Mouse (Mus musculus) stomach, embryonic 15.5 days (tissue): Measurements from ENCODE around the gene Etnk2. TPM values are rescaled to one million over a fixed set of nuclear protein-coding genes. Genes with fewer than 3 reads are reported as not detected.
"Not testable (repeated sequence)": the region's sequence is repeated elsewhere in the genome, so short reads cannot be mapped to it uniquely, and the experiment has no call there.

ENCODE experiments used
- ATAC-seq: fragments of 200-750 bp; cut with Nextera tagmentation; 2 replicates; pipeline ENCODE4 v1.8.0; 2017; ENCODE audit warnings: low read depth, moderate number of reproducible peaks, moderate TSS enrichment; ENCODE audit not compliant: insufficient read depth, low FRiP score
- H3K27ac ChIP-seq: fragments of 300-500 bp; sonication (generic); 2 replicates; pipeline ENCODE4 v1.5.1; 2015; ENCODE audit warnings: mild to moderate bottlenecking, inconsistent platforms
- H3K27me3 ChIP-seq: fragments of 300-500 bp; sonication (generic); replicated peaks from 2 replicates; pipeline ENCODE4 v1.6.1; 2015; ENCODE audit warnings: inconsistent platforms
- H3K36me3 ChIP-seq: fragments of 300-500 bp; sonication (generic); 2 replicates; pipeline ENCODE4 v1.6.1; 2015; ENCODE audit warnings: inconsistent platforms
- H3K4me1 ChIP-seq: fragments of 300-500 bp; sonication (generic); 2 replicates; pipeline ENCODE4 v1.6.1; 2015; ENCODE audit warnings: inconsistent platforms
- H3K4me2 ChIP-seq: fragments of 300-500 bp; sonication (generic); 2 replicates; pipeline ENCODE4 v1.6.1; 2015; ENCODE audit warnings: mild to moderate bottlenecking, inconsistent platforms
- H3K4me3 ChIP-seq: fragments of 300-500 bp; sonication (generic); replicated peaks from 2 replicates; pipeline ENCODE4 v1.5.1; 2015; ENCODE audit warnings: inconsistent platforms
- H3K9ac ChIP-seq: fragments of 300-500 bp; sonication (generic); 2 replicates; pipeline ENCODE4 v1.6.1; 2015; ENCODE audit warnings: inconsistent platforms
- H3K9me3 ChIP-seq: fragments of 300-500 bp; sonication (generic); 2 replicates; pipeline ENCODE4 v1.6.1; 2016; ENCODE audit warnings: inconsistent platforms
- WGBS: fragments of 180-500 bp; shearing (Covaris S2); methylation state at CpG from one replicate; pipeline ENCODE4 v1.1.7; 2015; 5-methylcytosine and 5-hydroxymethylcytosine counted together
- polyA plus RNA-seq: library from polyadenylated mRNA; unstranded; fragments of >200 nt; fragmentation: Nextera tagmentation; extraction: Ambion mirVana; gene quantifications from 2 replicates; pipeline ENCODE4 v1.2.1, GENCODE M21; 2015

Gene Etnk2
- polyA plus RNA-seq, 1 experiment from 2014 or later = 6.4 TPM

DNA sequence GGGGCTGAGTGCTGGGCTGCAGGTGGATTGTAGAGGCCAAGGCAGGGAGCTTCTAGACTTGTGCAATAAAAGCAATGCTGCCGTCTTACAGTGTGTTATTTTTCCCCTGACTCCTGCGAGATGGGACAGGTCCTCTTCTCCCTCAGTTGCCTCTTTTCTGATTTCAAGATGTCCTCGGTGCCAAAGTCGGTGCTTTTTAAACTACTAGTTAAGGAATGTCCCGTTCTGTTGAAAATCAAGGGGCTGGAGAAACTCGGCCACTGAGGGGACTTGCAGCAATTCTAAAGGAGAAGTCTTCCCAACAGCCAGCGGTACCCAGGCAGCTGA, 33.8 kb upstream of the Etnk2 start:
- Histone ChIP-seq H3K36me3 (no peaks in the 10 kb centered on the region), H3K4me3 (peak overlapping the region; percentile 27), H3K9ac (no peak overlapping the region), H3K27ac (no peak overlapping the region), H3K4me2 (peak overlapping the region; percentile 61), H3K4me1 (peaks cover 5% of the 10 kb centered on the region; the same call in 1 of the 2 replicates), H3K9me3 (no peaks in the 10 kb centered on the region), H3K27me3 (0 out of 2 replicates have a peak, but pooled peaks cover 7% of the 10 kb centered on the region)
- WGBS = 18% methylated on average over 7 of the region's 7 CpGs
- no peak for ATAC-seq

DNA sequence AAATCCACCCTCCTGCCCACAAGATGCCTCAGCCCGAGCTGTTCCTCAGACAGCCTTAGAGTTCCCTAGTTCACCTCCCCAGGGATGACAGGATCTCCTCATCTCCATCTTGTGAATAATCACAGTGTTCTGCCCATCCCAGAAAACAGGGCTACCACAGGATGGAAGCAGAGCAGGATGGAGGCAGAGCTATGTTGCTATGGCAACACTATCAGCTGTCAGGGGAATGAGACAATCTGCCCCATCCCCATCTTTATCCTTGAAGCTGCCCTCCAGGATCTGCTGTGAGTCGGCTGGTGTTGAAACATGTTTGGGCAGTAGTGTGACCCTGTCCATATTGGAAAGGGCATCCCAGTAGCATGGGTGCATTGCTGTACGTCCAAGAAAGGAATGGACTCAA, 32.2 kb upstream of the Etnk2 start:
- WGBS = 65% methylated on average over 3 of the region's 3 CpGs
- Histone ChIP-seq H3K27me3 (0 out of 2 replicates have a peak, but pooled peaks cover 7% of the 10 kb centered on the region), H3K36me3 (no peaks in the 10 kb centered on the region), H3K27ac (no peak overlapping the region), H3K9ac (no peak overlapping the region), H3K4me3 (no peak overlapping the region), H3K4me2 (no peak overlapping the region), H3K9me3 (no peaks in the 10 kb centered on the region), H3K4me1 (peaks cover 5% of the 10 kb centered on the region; the same call in 1 of the 2 replicates)
- ATAC-seq = no peak

DNA sequence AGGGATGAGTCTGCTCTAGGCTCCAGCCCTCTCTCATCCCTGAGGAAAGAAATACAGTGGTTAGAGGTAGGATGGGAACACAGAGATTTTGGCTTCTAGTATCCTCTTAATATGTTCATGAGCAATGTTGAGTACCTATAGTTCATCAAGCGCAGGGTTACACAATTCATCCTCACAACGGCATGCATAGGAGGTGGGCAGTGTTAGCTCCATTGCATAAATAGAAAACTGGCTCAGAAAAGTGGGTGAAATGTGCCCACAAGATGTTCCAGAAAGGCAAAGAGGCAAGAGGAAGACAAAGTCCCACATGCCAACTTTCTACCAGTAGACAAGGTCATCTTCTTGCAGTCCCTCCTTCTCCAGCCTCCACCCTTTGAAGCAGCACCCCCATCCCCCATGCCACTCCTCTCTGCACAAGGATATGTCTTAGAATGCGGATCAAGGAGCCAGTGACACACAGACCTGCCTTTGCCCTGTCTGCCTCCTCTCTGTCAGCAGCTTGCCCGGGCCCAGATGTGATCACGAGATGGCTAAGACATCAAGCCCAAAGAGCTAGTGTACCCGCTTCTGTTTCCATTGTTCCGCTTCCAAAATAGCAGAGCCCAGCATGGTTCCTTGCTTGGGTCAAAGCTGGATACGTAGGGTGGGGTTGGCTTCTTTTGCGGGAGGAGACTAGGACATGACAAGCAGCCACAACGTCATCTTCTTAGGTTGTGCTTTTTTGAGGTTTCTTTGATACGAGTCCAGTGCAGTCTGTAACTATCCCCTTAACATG, 30.5 kb upstream of the Etnk2 start:
- no peak for ATAC-seq
- 88% methylated on average over 11 of the region's 11 CpGs for WGBS
- Histone ChIP-seq H3K4me3 (no peak overlapping the region), H3K27ac (no peak overlapping the region), H3K36me3 (no peaks in the 10 kb centered on the region), H3K27me3 (0 out of 2 replicates have a peak, but pooled peaks cover 7% of the 10 kb centered on the region), H3K4me1 (peaks cover 5% of the 10 kb centered on the region; the same call in 1 of the 2 replicates), H3K9ac (no peak overlapping the region), H3K4me2 (no peak overlapping the region), H3K9me3 (no peaks in the 10 kb centered on the region)

DNA sequence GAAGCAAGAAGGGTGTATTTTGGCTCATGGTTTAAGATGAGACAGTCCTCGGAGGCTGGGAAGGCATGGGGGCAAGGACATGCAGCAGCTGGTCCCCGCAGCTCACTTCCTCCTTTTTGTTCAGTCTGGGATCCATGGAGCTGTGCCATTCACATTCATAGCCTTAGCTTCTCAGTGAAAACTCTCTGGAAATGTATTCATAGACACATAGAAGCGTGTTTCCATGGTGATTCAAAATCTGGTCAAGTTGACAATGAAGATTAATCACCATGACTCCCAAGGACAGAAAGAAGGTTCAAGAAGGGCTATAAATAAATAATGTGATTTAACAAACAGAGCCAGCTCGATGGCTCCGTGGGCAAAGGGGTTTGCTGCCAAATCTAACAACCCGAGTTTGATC, 29.4 kb upstream of the Etnk2 start:
- Histone ChIP-seq H3K4me3 (no peak overlapping the region), H3K4me1 (peaks cover 5% of the 10 kb centered on the region; the same call in 1 of the 2 replicates), H3K4me2 (no peak overlapping the region), H3K27me3 (0 out of 2 replicates have a peak, but pooled peaks cover 7% of the 10 kb centered on the region), H3K9ac (no peak overlapping the region), H3K9me3 (no peaks in the 10 kb centered on the region), H3K36me3 (no peaks in the 10 kb centered on the region), H3K27ac (no peak overlapping the region)
- no peak for ATAC-seq
- WGBS = 72% methylated on average over 6 of the region's 6 CpGs

DNA sequence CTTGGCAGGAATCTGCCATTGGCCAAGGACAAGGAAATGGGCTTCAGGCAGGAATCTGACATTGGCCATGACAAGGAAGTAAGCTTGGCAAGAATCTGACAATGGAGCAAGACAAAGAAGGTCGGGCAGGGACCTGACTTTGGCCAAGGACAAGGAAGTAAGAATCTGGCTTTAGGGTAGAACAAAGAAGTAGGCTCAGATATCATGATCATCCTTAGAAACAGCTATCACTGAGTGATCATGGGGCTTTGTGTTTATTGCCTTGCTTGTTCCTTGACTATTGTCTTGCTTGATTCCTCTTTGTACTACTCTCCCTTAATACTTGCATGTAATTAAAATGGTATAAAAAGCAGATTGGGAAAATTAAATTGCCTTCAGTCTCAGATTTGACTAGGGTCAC, 23.0 kb upstream of the Etnk2 start:
- not testable (repeated sequence) for H3K4me1 ChIP-seq, H3K27me3 ChIP-seq, H3K4me3 ChIP-seq, H3K27ac ChIP-seq, ATAC-seq, H3K9me3 ChIP-seq, H3K4me2 ChIP-seq, H3K36me3 ChIP-seq, H3K9ac ChIP-seq
- WGBS = 69% methylated on average over 1 of the region's 1 CpGs

DNA sequence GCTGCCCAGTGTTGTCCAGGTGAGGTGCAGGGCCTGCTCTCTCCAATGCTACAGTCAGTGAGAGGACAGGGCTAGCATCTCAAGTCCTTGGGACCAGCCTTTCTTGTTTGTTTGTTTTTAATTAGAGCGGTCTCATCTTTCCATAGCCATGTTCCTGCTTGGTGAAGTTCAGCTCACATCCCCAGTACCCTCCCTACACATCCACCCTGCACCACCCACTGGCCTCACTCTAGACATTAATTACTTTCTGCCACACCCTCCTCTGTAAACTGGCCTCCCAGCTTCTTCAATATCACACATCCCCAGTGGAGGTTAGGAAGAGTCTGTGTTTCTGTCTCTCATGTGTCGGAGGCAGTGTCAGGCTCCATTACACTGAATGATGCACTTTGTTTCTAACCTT, 19.0 kb upstream of the Etnk2 start:
- no peak overlapping the region for H3K27ac ChIP-seq
- 84% methylated on average over 2 of the region's 2 CpGs for WGBS
- no peaks in the 10 kb centered on the region for H3K9me3 ChIP-seq
- H3K36me3 ChIP-seq = no peaks in the 10 kb centered on the region
- no peak overlapping the region for H3K4me3 ChIP-seq
- ATAC-seq = no peak
- no peaks in the 10 kb centered on the region for H3K27me3 ChIP-seq
- H3K4me2 ChIP-seq = no peak overlapping the region
- no peak overlapping the region for H3K9ac ChIP-seq
- no peaks in the 10 kb centered on the region; the same call in 1 of the 2 replicates for H3K4me1 ChIP-seq

DNA sequence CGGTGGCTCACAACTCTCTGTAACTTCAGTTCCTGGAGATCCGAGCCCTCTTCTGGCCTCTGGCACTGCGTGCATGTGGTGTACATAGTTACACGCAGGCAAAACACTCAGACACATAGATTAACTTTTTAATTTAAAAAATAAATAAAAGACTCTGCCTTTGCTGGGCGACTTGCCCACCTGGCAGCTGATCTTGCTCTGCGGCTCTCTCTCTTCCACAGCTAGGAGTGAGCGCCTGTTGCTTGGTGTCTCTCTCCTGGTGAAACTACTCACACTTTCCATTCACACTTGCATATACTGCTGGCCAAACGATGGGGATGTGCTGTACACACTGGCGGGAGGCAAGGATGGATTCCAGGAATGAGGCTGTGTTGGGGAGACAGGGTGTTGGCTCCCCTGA, 16.8 kb upstream of the Etnk2 start:
- WGBS = 75% methylated on average over 9 of the region's 9 CpGs
- no peaks in the 10 kb centered on the region; the same call in 1 of the 2 replicates for H3K4me1 ChIP-seq

DNA sequence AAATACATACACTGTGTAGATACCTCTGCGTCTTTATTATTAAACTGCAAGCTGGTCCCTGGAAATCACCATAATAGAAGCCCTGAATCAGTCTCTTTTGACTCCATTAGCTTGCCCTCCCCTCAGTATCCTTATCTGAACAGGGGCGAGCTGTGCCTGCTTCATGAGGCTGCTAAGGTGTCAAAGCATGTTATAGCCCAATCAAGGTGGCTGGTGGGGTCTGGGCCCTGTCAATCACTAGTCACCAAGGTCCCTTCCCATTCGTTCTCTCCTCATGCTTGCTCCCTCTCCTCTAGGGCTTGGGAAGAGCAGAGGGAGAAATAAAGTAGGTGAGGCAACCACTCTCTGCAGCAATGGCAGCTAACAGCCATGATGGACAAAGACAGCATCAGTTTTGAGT, 16.1 kb upstream of the Etnk2 start:
- 0 out of 2 replicates have a peak, but pooled peaks cover under 1% of the 10 kb centered on the region for H3K27me3 ChIP-seq
- H3K27ac ChIP-seq = no peak overlapping the region
- no peak overlapping the region for H3K4me3 ChIP-seq
- H3K4me2 ChIP-seq = no peak overlapping the region
- H3K4me1 ChIP-seq = no peaks in the 10 kb centered on the region; the same call in 1 of the 2 replicates
- H3K9me3 ChIP-seq = no peaks in the 10 kb centered on the region
- WGBS = 64% methylated on average over 3 of the region's 3 CpGs
- no peak overlapping the region for H3K9ac ChIP-seq
- no peaks in the 10 kb centered on the region for H3K36me3 ChIP-seq
- no peak for ATAC-seq

More for the DNA sequence above, 16.8 kb upstream of the Etnk2 start:
- H3K36me3 ChIP-seq = no peaks in the 10 kb centered on the region
- H3K27ac ChIP-seq = no peak overlapping the region
- no peaks in the 10 kb centered on the region for H3K27me3 ChIP-seq
- H3K9me3 ChIP-seq = no peaks in the 10 kb centered on the region
- no peak overlapping the region for H3K4me3 ChIP-seq
- H3K9ac ChIP-seq = no peak overlapping the region
- ATAC-seq = no peak
- no peak overlapping the region for H3K4me2 ChIP-seq

DNA sequence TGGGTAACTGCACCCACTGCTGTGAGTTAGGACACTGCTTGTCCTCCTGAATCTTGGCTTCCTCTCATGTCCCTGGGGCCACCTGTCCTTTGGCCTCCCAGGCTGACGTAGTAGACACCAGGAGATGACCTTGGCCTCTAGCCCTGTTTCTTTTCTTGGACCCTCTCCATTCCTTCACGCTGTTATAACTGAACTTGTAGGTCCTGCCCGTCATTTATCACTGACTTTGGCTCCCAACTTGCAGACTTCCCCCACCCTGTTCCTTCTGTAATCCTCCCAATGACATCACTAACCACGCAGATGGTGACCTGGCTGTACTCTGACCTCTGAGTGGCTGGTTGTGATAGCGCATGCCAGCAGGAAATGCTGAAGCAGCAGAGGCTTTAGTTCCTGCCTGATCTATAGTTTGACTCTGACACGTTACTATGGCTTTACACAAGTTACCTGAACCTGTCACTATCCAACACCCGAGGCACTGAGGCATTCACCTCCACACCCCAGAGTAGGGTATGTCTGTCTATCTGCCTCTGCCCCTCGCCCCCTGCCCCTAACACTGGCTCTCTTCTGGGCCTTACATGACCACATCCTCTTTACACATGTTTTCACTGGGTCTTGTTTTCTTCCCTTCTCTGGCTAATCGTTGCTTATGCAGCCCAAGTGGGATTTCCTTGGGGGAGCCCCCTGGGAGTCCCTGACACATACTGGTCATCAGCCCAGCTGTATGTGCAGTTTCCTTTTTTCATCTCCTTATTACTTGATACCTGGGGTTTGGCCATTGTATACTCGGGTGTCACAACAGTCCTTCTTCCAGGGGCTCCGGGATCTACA, 15.5 kb upstream of the Etnk2 start:
- Histone ChIP-seq H3K4me1 (no peaks in the 10 kb centered on the region; the same call in 1 of the 2 replicates), H3K9ac (no peak overlapping the region), H3K4me2 (no peak overlapping the region), H3K36me3 (no peaks in the 10 kb centered on the region), H3K9me3 (no peaks in the 10 kb centered on the region), H3K4me3 (no peak overlapping the region), H3K27me3 (0 out of 2 replicates have a peak, but pooled peaks cover 3% of the 10 kb centered on the region), H3K27ac (no peak overlapping the region)
- WGBS = 56% methylated on average over 11 of the region's 11 CpGs
- no peak for ATAC-seq

DNA sequence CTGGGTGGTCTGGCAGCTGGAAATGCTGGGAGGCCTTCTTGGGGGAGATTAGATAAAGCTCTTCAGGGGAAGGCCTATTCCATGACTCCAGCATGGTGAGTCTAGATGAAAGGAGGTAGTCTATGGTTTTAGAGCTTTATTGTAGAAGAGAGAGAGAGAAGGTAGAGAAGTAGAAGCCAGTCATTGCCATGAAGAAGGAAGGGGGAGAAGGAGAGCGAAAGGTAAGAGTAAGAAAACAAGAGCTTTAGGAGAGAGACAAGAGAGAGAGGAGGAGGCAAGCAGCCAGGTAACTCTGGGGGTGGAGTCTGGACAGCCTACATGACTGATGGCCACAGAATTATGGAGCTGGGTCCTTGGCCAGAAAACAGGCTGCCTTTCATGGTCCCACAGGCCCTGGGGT, 13.2 kb upstream of the Etnk2 start, which contains the start of gene Ren1:
TSS of gene Ren1 (plus strand) at position 301 of the 400 bp plus-strand sequence.
- Histone ChIP-seq H3K4me2 (no peak within 1 kb of the TSS), H3K27me3 (0 out of 2 replicates have a peak, but pooled peaks cover 3% of the 10 kb centered on the region), H3K4me1 (no peaks in the 10 kb centered on the region; the same call in 1 of the 2 replicates), H3K36me3 (no peaks in the 10 kb centered on the region), H3K9ac (no peak within 1 kb of the TSS), H3K27ac (no peak within 1 kb of the TSS), H3K9me3 (no peaks in the 10 kb centered on the region), H3K4me3 (no peak within 1 kb of the TSS)
- WGBS = 96% methylated on average over 1 of the region's 1 CpGs
- ATAC-seq = no peak

DNA sequence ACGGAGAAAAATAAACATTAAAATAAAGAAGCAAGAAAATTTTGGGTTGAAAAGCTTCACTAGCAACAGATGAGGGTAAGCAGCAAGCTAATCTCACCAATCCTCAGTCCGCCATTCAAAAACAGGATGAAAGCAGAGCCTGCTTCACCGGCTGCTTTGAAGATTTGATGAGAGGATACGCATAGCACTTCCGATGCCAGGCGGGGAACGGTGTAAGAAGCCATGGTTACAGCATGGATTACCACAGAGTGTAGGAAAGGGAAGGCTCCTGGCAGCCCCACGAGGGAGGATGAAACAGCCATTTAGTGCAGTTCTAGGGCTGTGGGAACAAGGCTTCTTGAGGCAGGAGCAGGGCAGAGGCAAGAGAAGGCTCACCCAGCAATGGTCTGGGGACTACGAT, 11.6 kb upstream of the Etnk2 start:
- Histone ChIP-seq H3K36me3 (no peaks in the 10 kb centered on the region), H3K4me2 (no peak overlapping the region), H3K9me3 (no peaks in the 10 kb centered on the region), H3K27ac (no peak overlapping the region), H3K4me1 (no peaks in the 10 kb centered on the region; the same call in 1 of the 2 replicates), H3K4me3 (no peak overlapping the region), H3K27me3 (0 out of 2 replicates have a peak, but pooled peaks cover 3% of the 10 kb centered on the region), H3K9ac (no peak overlapping the region)
- no peak for ATAC-seq
- 52% methylated on average over 9 of the region's 9 CpGs for WGBS

DNA sequence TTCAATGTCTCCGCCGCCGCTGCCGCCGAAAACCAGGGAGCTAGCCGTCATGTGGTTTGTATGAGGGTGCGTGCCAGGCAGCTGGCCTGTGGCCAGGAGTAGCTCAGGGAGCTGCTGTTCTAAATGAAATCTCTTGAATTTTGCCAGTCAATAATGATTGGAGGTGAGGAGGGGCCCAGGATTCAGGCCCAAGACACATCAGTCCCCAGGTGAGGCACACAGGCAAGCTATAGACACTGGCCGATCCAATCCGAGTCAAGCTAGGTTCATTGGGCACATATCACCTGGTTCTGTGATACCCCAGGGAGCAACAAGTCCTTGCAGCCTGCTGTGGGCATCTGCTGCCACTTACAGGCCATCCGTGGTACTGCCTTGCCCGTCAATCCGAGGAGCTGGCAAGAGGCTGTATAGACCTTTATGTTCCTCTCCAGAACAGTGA, 10.0 kb upstream of the Etnk2 start:
- Histone ChIP-seq H3K36me3 (no peaks in the 10 kb centered on the region), H3K27ac (no peak overlapping the region), H3K4me2 (no peak overlapping the region), H3K9ac (no peak overlapping the region), H3K4me3 (no peak overlapping the region), H3K9me3 (no peaks in the 10 kb centered on the region), H3K27me3 (0 out of 2 replicates have a peak, but pooled peaks cover 3% of the 10 kb centered on the region), H3K4me1 (no peaks in the 10 kb centered on the region)
- WGBS = 44% methylated on average over 12 of the region's 12 CpGs
- ATAC-seq = 0 out of 2 replicates have a peak, but pooled peaks have one; percentile 8
